Mouse (Mus musculus) C2C12 (cell line): ENCODE results near the gene A630076J17Rik. TPM values are rescaled to one million over a fixed set of nuclear protein-coding genes. Genes with fewer than 3 reads are reported as not detected.

Source experiments
- H3K27me3 ChIP-seq: one replicate; pipeline ENCODE4 v1.6.1; 2011; ENCODE audit not compliant: control insufficient read depth, insufficient read depth, insufficient read length
- H3K36me3 ChIP-seq: one replicate; pipeline ENCODE4 v1.6.1; 2011; ENCODE audit not compliant: control insufficient read depth, insufficient read depth
- H3K4me3 ChIP-seq: one replicate; pipeline ENCODE4 v1.5.1; 2011; ENCODE audit warnings: mild to moderate bottlenecking, control low read depth; ENCODE audit not compliant: poor library complexity, insufficient read depth, severe bottlenecking
- H3K79me2 ChIP-seq: one replicate; pipeline ENCODE4 v1.6.1; 2011; ENCODE audit not compliant: control insufficient read depth, insufficient read depth
- H3K79me3 ChIP-seq: one replicate; pipeline ENCODE4 v1.6.1; 2011; ENCODE audit warnings: low read depth, control low read depth
- H3ac ChIP-seq: one replicate; pipeline ENCODE3; 2011; ENCODE audit warnings: low read depth; ENCODE audit not compliant: control insufficient read depth, insufficient read length
- CEBPB ChIP-seq: IDR thresholded peaks from one replicate; pipeline ENCODE4 v1.6.1; 2011; ENCODE audit warnings: low read depth, mild to moderate bottlenecking, control low read depth, moderate library complexity
- CTCF ChIP-seq: IDR thresholded peaks from one replicate; pipeline ENCODE4 v1.5.1; 2011; ENCODE audit not compliant: control insufficient read depth, insufficient read depth, insufficient read length
- FOSL1 ChIP-seq: IDR thresholded peaks from one replicate; pipeline ENCODE4 v1.8.0; 2011; ENCODE audit warnings: mild to moderate bottlenecking, low read length; ENCODE audit not compliant: poor library complexity, insufficient read depth, severe bottlenecking
- MAX ChIP-seq: IDR thresholded peaks from one replicate; pipeline ENCODE4 v1.6.1; 2011; ENCODE audit warnings: mild to moderate bottlenecking, control low read depth
- MYOD1 ChIP-seq: IDR thresholded peaks from one replicate; pipeline ENCODE4 v1.6.1; 2011; ENCODE audit warnings: low read depth; ENCODE audit not compliant: control insufficient read depth, insufficient read length
- MYOG ChIP-seq: IDR thresholded peaks from one replicate; pipeline ENCODE4 v1.6.1; 2011; ENCODE audit not compliant: control insufficient read depth, insufficient read length; ENCODE audit errors: extremely low read depth
- USF1 ChIP-seq: IDR thresholded peaks from one replicate; pipeline ENCODE4 v1.6.1; 2011; ENCODE audit warnings: low read depth, mild to moderate bottlenecking, control low read depth, moderate library complexity
- polyA plus RNA-seq: library from polyadenylated mRNA; unstranded; fragments of >200 nt; fragmentation: generic; extraction: Trizol; gene quantifications from one replicate; pipeline ENCODE4 v1.2.1, GENCODE M21; 2012; ENCODE audit warnings: missing spikeins

Gene A630076J17Rik
- polyA plus RNA-seq, 1 experiment, result 0.02 TPM

- no peaks in the 10 kb centered on the region for H3K79me3 ChIP-seq
- H3ac ChIP-seq, result no peak overlapping the region
- H3K4me3 ChIP-seq, result no peak overlapping the region
- no peaks in the 10 kb centered on the region for H3K79me2 ChIP-seq
- peaks cover 41% of the 10 kb centered on the region for H3K27me3 ChIP-seq
- H3K36me3 ChIP-seq, result no peaks in the 10 kb centered on the region
- no peak for TF ChIP-seq CEBPB
- TF ChIP-seq MYOG, result no peak
- TF ChIP-seq CTCF, result no peak
- TF ChIP-seq MAX, result no peak
- no peak for TF ChIP-seq FOSL1
- no peak for TF ChIP-seq USF1
- TF ChIP-seq MYOD1, result no peak
Measured at GRCm38 (mm10) chr3:107218572-107218971, 11.8 kb upstream of the A630076J17Rik start.

GRCm38 (mm10) chr3:107221608-107222007, 8.8 kb upstream of the A630076J17Rik start, which contains the start of gene Cym:
Cym (minus strand) TSS chr3:107221732.
- no peak for TF ChIP-seq CTCF
- no peak for TF ChIP-seq MYOD1
- no peak for TF ChIP-seq USF1
- TF ChIP-seq MAX, result no peak
- TF ChIP-seq MYOG, result no peak
- TF ChIP-seq CEBPB, result no peak
- TF ChIP-seq FOSL1, result no peak
- peaks cover 33% of the 10 kb centered on the region for H3K27me3 ChIP-seq
- H3K79me2 ChIP-seq, result no peaks in the 10 kb centered on the region
- no peak within 1 kb of the TSS for H3ac ChIP-seq
- H3K4me3 ChIP-seq, result no peak within 1 kb of the TSS
- no peaks in the 10 kb centered on the region for H3K79me3 ChIP-seq
- H3K36me3 ChIP-seq, result no peaks in the 10 kb centered on the region

- Histone ChIP-seq H3K79me2 (no peaks in the 10 kb centered on the region), H3K27me3 (peaks cover 24% of the 10 kb centered on the region), H3K79me3 (no peaks in the 10 kb centered on the region), H3K4me3 (no peak overlapping the region), H3K36me3 (no peaks in the 10 kb centered on the region), H3ac (no peak overlapping the region)
- TF ChIP-seq CTCF (no peak), MAX (no peak), MYOG (no peak), FOSL1 (no peak), USF1 (no peak), MYOD1 (no peak), CEBPB (no peak)
Measured at GRCm38 (mm10) chr3:107223230-107223629, 7.2 kb upstream of the A630076J17Rik start.

- Histone ChIP-seq H3K27me3 (peaks cover 4% of the 10 kb centered on the region), H3K79me2 (no peaks in the 10 kb centered on the region), H3K4me3 (no peak overlapping the region), H3ac (no peak overlapping the region), H3K79me3 (no peaks in the 10 kb centered on the region), H3K36me3 (no peaks in the 10 kb centered on the region)
- TF ChIP-seq CEBPB (no peak), MYOD1 (no peak), FOSL1 (no peak), USF1 (no peak), MYOG (no peak), MAX (no peak), CTCF (no peak)
Measured at GRCm38 (mm10) chr3:107225820-107226219, 4.6 kb upstream of the A630076J17Rik start.

GRCm38 (mm10) chr3:107229221-107229620, 1.2 kb upstream of the A630076J17Rik start:
- TF ChIP-seq CTCF (no peak), MYOD1 (no peak), MYOG (no peak), USF1 (no peak), CEBPB (no peak), FOSL1 (no peak), MAX (no peak)
- H3K36me3 ChIP-seq, result no peaks in the 10 kb centered on the region
- peaks cover 3% of the 10 kb centered on the region for H3K27me3 ChIP-seq
- no peaks in the 10 kb centered on the region for H3K79me2 ChIP-seq
- H3K79me3 ChIP-seq, result no peaks in the 10 kb centered on the region
- no peak overlapping the region for H3ac ChIP-seq
- no peak overlapping the region for H3K4me3 ChIP-seq

GRCm38 (mm10) chr3:107229822-107230221, 592 bp upstream of the A630076J17Rik start:
- TF ChIP-seq MYOG, result no peak
- TF ChIP-seq USF1, result no peak
- no peak for TF ChIP-seq MAX
- no peak for TF ChIP-seq CTCF
- no peak for TF ChIP-seq MYOD1
- no peak for TF ChIP-seq FOSL1
- no peak for TF ChIP-seq CEBPB
- no peak overlapping the region for H3K4me3 ChIP-seq
- H3ac ChIP-seq, result no peak overlapping the region
- H3K79me3 ChIP-seq, result no peaks in the 10 kb centered on the region
- no peaks in the 10 kb centered on the region for H3K79me2 ChIP-seq
- no peaks in the 10 kb centered on the region for H3K36me3 ChIP-seq
- H3K27me3 ChIP-seq, result peaks cover 3% of the 10 kb centered on the region
